ENCODE assay signal across 8 mouse cellular contexts in the genomic region with DNA sequence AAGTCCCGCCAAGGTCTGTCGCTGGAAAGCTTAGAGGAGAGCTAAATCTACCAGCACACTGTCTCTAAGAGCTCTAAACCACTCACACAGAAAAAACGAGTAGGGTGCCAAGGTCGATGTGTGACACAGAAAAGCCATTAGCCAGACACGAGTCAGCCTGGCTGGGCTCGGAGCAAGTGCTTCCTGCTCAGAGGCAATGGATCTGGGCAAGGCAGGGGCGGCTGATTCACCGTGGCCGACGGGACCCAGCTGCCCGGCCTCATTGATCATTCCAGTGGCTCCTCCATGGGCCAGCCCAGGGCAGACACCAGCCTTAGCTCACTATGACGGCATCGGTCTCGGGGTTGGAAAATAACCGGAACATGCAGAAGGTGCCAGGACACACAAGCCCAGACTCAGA.
DNase-seq lines count a peak whose midpoint lies in the region; ATAC-seq lines count a peak whose summit lies in the region.

No protein-coding gene starts in this region.

- no peaks in the 10 kb centered on the region for H3K27me3 ChIP-seq in liver, embryonic 12.5 days (replicated peaks)
- no peaks in the 10 kb centered on the region for H3K27me3 ChIP-seq in liver, embryonic 11.5 days (replicated peaks; ENCODE audit: control insufficient read depth, insufficient read depth, low read length)
- H3K27me3 ChIP-seq in heart, embryonic 16.5 days (ENCODE audit: control insufficient read depth, insufficient read depth, low read length), result no peaks in the 10 kb centered on the region
- H3K27me3 ChIP-seq in midbrain, embryonic 14.5 days (ENCODE audit: control insufficient read depth, insufficient read depth, low read length), result no peaks in the 10 kb centered on the region

- H3K4me3 ChIP-seq in liver, embryonic 12.5 days, result no peak overlapping the region
- no peak overlapping the region for H3K4me3 ChIP-seq in liver, embryonic 11.5 days (ENCODE audit: low read depth, low read length)
- H3K4me3 ChIP-seq in heart, embryonic 16.5 days (ENCODE audit: low read length), result no peak overlapping the region
- H3K4me3 ChIP-seq in midbrain, embryonic 14.5 days (replicated peaks; ENCODE audit: low read depth, low read length), result no peak overlapping the region

- 49% methylated on average over 15 of the region's 15 CpGs for WGBS in liver, embryonic 12.5 days (ENCODE audit: insufficient replicate concordance)
- 49% methylated on average over 15 of the region's 15 CpGs for WGBS in liver, embryonic 11.5 days
- 28% methylated on average over 15 of the region's 15 CpGs for WGBS in heart, embryonic 16.5 days
- 35% methylated on average over 15 of the region's 15 CpGs for WGBS in midbrain, embryonic 14.5 days

- no peak overlapping the region for H3K4me2 ChIP-seq in liver, embryonic 12.5 days
- no peak overlapping the region for H3K4me2 ChIP-seq in liver, embryonic 11.5 days
- H3K4me2 ChIP-seq in heart, embryonic 16.5 days (ENCODE audit: low read depth, low read length), result 0 out of 2 replicates have a peak overlapping the region, but pooled peaks have one; percentile 10
- H3K4me2 ChIP-seq in midbrain, embryonic 14.5 days (ENCODE audit: low read length), result no peak overlapping the region

- H3K36me3 ChIP-seq in liver, embryonic 12.5 days, result no peaks in the 10 kb centered on the region
- H3K36me3 ChIP-seq in liver, embryonic 11.5 days (ENCODE audit: control insufficient read depth, insufficient read depth, low read length), result no peaks in the 10 kb centered on the region
- no peaks in the 10 kb centered on the region for H3K36me3 ChIP-seq in heart, embryonic 16.5 days (ENCODE audit: control insufficient read depth, insufficient read depth)
- H3K36me3 ChIP-seq in midbrain, embryonic 14.5 days (ENCODE audit: control insufficient read depth, insufficient read depth, low read length), result no peaks in the 10 kb centered on the region

- H3K4me1 ChIP-seq in liver, embryonic 12.5 days, result peaks cover 52% of the 10 kb centered on the region
- peaks cover 38% of the 10 kb centered on the region for H3K4me1 ChIP-seq in liver, embryonic 11.5 days (replicated peaks; ENCODE audit: control insufficient read depth, insufficient read depth, low read length)
- H3K4me1 ChIP-seq in heart, embryonic 16.5 days (ENCODE audit: control insufficient read depth, insufficient read depth, low read length), result peaks cover 52% of the 10 kb centered on the region
- H3K4me1 ChIP-seq in midbrain, embryonic 14.5 days (ENCODE audit: control insufficient read depth, insufficient read depth, low read length), result peaks cover 10% of the 10 kb centered on the region

- no peak for DNase-seq in liver, embryonic 11.5 days (ENCODE audit: low spot score)
- peak; percentile 48 for DNase-seq in embryo, embryonic 10.5 days (ENCODE audit: low spot score)
- peak; percentile 69 for DNase-seq in kidney, postnatal 10 days
- DNase-seq in midbrain, embryonic 14.5 days, result peak; percentile 37
- DNase-seq in natural killer cell, adult 2 months (ENCODE audit: low spot score in 2 of 2), result no peak
- DNase-seq in thymus, adult 18-20 months, result no peak

- H3K9me3 ChIP-seq in liver, embryonic 12.5 days (replicated peaks), result no peaks in the 10 kb centered on the region
- H3K9me3 ChIP-seq in liver, embryonic 11.5 days (ENCODE audit: control insufficient read depth, low read length), result no peaks in the 10 kb centered on the region
- H3K9me3 ChIP-seq in heart, embryonic 16.5 days (replicated peaks; ENCODE audit: control insufficient read depth, low read length), result no peaks in the 10 kb centered on the region
- no peaks in the 10 kb centered on the region for H3K9me3 ChIP-seq in midbrain, embryonic 14.5 days (ENCODE audit: control insufficient read depth, low read length)

- H3K27ac ChIP-seq in liver, embryonic 12.5 days, result 0 out of 2 replicates have a peak overlapping the region, but pooled peaks have one; percentile 6
- no peak overlapping the region for H3K27ac ChIP-seq in liver, embryonic 11.5 days (ENCODE audit: low read depth, low read length)
- peak overlapping the region; percentile 88 for H3K27ac ChIP-seq in heart, embryonic 16.5 days (ENCODE audit: low read length)
- 0 out of 2 replicates have a peak overlapping the region, but pooled peaks have one; percentile 37 for H3K27ac ChIP-seq in midbrain, embryonic 14.5 days (replicated peaks; ENCODE audit: low read depth, low read length)

- no peak for ATAC-seq in liver, embryonic 12.5 days
- no peak for ATAC-seq in liver, embryonic 11.5 days (replicated peaks; ENCODE audit: low FRiP score)
- 0 out of 2 replicates have a peak, but pooled peaks have one; percentile 25 for ATAC-seq in heart, embryonic 16.5 days (replicated peaks; ENCODE audit: extremely low read depth, insufficient read depth, low FRiP score)
- ATAC-seq in midbrain, embryonic 14.5 days (ENCODE audit: low FRiP score, low TSS enrichment), result no peak

- H3K9ac ChIP-seq in liver, embryonic 12.5 days, result no peak overlapping the region
- H3K9ac ChIP-seq in liver, embryonic 11.5 days (ENCODE audit: low read depth, low read length), result no peak overlapping the region
- H3K9ac ChIP-seq in heart, embryonic 16.5 days (ENCODE audit: low read length), result peak overlapping the region; percentile 28; the same call in 1 of the 2 replicates
- no peak overlapping the region for H3K9ac ChIP-seq in midbrain, embryonic 14.5 days (replicated peaks; ENCODE audit: low read length)

Comparison
In these comparisons a context has a peak if more than half of its experiments do, and no peak if none do; other contexts are left out.
1. DNase-seq: peak in embryo, embryonic 10.5 days (single experiment), kidney, postnatal 10 days (single experiment) and midbrain, embryonic 14.5 days (single experiment); none in liver, embryonic 11.5 days (single experiment), natural killer cell, adult 2 months (0 of 2) and thymus, adult 18-20 months (0 of 2).